8 mouse cellular contexts compared by ENCODE assay signal in genomic region chr5:74704460-74704790, GRCm38 (mm10). TPM values are rescaled to one million over a fixed set of nuclear protein-coding genes. Genes with fewer than 3 reads are reported as not detected.
DNase-seq lines count a peak whose midpoint lies in the region; ATAC-seq lines count a peak whose summit lies in the region.

No protein-coding gene starts in this region.

- intact Hi-C loops in heart, postnatal 14 days (cut with DNase I), result loop anchor here (10.0 kb wide), 1 partner anchor 450 kb away; the partner anchor contains the start of gene Pdgfra

- H3K36me3 ChIP-seq in forebrain, embryonic 12.5 days (replicated peaks), result no peaks in the 10 kb centered on the region

- 0 out of 2 replicates have a peak overlapping the region, but pooled peaks have one; percentile 36 for H3K9ac ChIP-seq in forebrain, embryonic 12.5 days

- no peak overlapping the region; the same call in 1 of the 2 replicates for H3K27ac ChIP-seq in forebrain, embryonic 12.5 days

- ATAC-seq in forebrain, embryonic 12.5 days (ENCODE audit: low FRiP score), result peak; percentile 98

- peaks cover 13% of the 10 kb centered on the region for H3K4me1 ChIP-seq in forebrain, embryonic 12.5 days

- peak overlapping the region; percentile 44 for H3K4me3 ChIP-seq in forebrain, embryonic 12.5 days (replicated peaks)

- H3K9me3 ChIP-seq in forebrain, embryonic 12.5 days, result no peaks in the 10 kb centered on the region

- peak; percentile 95 for DNase-seq in ES-CJ7 (ENCODE audit: low read depth, low spot score)
- peak; percentile 79 for DNase-seq in brain, adult 2 months (ENCODE audit: low read depth, low spot score)
- DNase-seq in heart, postnatal 14 days, result peak; percentile 78 to 85
- peak; percentile 86 to 91 for DNase-seq in kidney, postnatal 4 days
- peak; percentile 75 for DNase-seq in lung, postnatal 14 days
- peak; percentile 73 for DNase-seq in ovary, postnatal 36 days (ENCODE audit: low spot score)
- peak; percentile 88 for DNase-seq in thymus, postnatal 4 days

- under 1% methylated on average over 8 of the region's 8 CpGs for WGBS in forebrain, embryonic 12.5 days

- H3K4me2 ChIP-seq in forebrain, embryonic 12.5 days, result peak overlapping the region; percentile 54

- H3K27me3 ChIP-seq in forebrain, embryonic 12.5 days, result peaks cover 9% of the 10 kb centered on the region; the same call in 1 of the 2 replicates

RNA-seq across cellular contexts. Expression of gene Lnx1, which starts 1.7 kb away (rescaled TPM):
- polyA plus RNA-seq in forebrain, embryonic 12.5 days (2016; fragmentation: Nextera tagmentation; extraction: Ambion mirVana), result 0.80 and 0.83 TPM in 2 replicates
- total RNA-seq in heart, postnatal 14 days (2021), result 1 to 10 TPM; 5.9 to 7.8 TPM
